In genomic region chr16:30743566-30743965, GRCm38 (mm10) we compare ENCODE assay signal across 23 mouse cellular contexts.
"Had no signal": no experiment of that assay in that cellular context is flagged by ENCODE, and none has a peak within 500 bp of the region (broad histone marks: within the 10 kb centered on the region; RNA-seq: fewer than 3 reads in every experiment).

No protein-coding gene starts in this region.

- ATAC-seq: intestine, embryonic 16.5 days; liver, postnatal 0 days had no signal

- H3K4me3 ChIP-seq: heart, adult 2 months; heart, embryonic 13.5 days; heart, embryonic 15.5 days; hindbrain, embryonic 12.5 days; limb, embryonic 12.5 days; liver, embryonic 13.5 days; liver, embryonic 15.5 days had no signal

- DNase-seq: gastrocnemius, postnatal 14 days; gastrocnemius, postnatal 36 days; heart, adult 11 months; heart, adult 2 months; heart, postnatal 14 days; heart, postnatal 36 days; kidney, adult 11 months; kidney, adult 9 months; kidney, postnatal 10 days; kidney, postnatal 25 days; layer of hippocampus, adult 9-11 months; layer of hippocampus, postnatal 36 days; liver; liver, embryonic 13.5 days; liver, postnatal 0 days had no signal

- H3K27ac ChIP-seq: heart, embryonic 15.5 days; hindbrain, embryonic 12.5 days; limb, embryonic 12.5 days; liver, embryonic 13.5 days; liver, embryonic 15.5 days had no signal

- H3K4me2 ChIP-seq: heart, embryonic 11.5 days; heart, embryonic 13.5 days; heart, embryonic 15.5 days; hindbrain, embryonic 12.5 days; limb, embryonic 12.5 days; liver, embryonic 11.5 days; liver, embryonic 13.5 days; liver, embryonic 15.5 days had no signal

- H3K27me3 ChIP-seq: heart, embryonic 13.5 days; heart, embryonic 15.5 days; hindbrain, embryonic 12.5 days; limb, embryonic 12.5 days; liver, embryonic 13.5 days; liver, embryonic 15.5 days had no signal

- H3K4me1 ChIP-seq: liver, embryonic 15.5 days had no signal

- H3K9ac ChIP-seq: heart, embryonic 13.5 days; heart, embryonic 15.5 days; hindbrain, embryonic 12.5 days; limb, embryonic 12.5 days; liver, embryonic 13.5 days; liver, embryonic 15.5 days; liver, postnatal 0 days had no signal

- H3K36me3 ChIP-seq: heart, embryonic 13.5 days; heart, embryonic 15.5 days; hindbrain, embryonic 12.5 days; limb, embryonic 12.5 days; liver, embryonic 13.5 days; liver, embryonic 15.5 days had no signal

- H3K9me3 ChIP-seq: heart, embryonic 13.5 days; heart, embryonic 15.5 days; hindbrain, embryonic 12.5 days; limb, embryonic 12.5 days; liver, embryonic 13.5 days; liver, embryonic 15.5 days had no signal
